Mouse (Mus musculus) liver, embryonic 14.5 days (tissue): ENCODE data around the gene Zfp513. TPM values are rescaled to one million over a fixed set of nuclear protein-coding genes. Genes with fewer than 3 reads are reported as not detected.
A peak's percentile ranks its signal among the peaks of the same experiment; 100 is the strongest.

Source experiments
- ATAC-seq: fragments of 200-750 bp; cut with Nextera tagmentation; 2 replicates; pipeline ENCODE4 v1.8.0; 2017; ENCODE audit warnings: moderate number of reproducible peaks, mild to moderate bottlenecking, moderate library complexity; ENCODE audit not compliant: insufficient read depth
- DNase-seq, 3 experiments: peaks; one replicate each; pipeline ENCODE4 v3.0.0-alpha.2; 2012 to 2013; ENCODE audit warnings: low read depth in 3 of 3, low spot score in 3 of 3
- H3K27ac ChIP-seq: fragments of 300-500 bp; sonication (generic); 2 replicates; pipeline ENCODE4 v1.5.1; 2014; ENCODE audit warnings: moderate library complexity, mild to moderate bottlenecking, control low read depth, inconsistent platforms
- H3K27me3 ChIP-seq: fragments of 300-500 bp; sonication (generic); 2 replicates; pipeline ENCODE4 v1.6.1; 2014; ENCODE audit warnings: mild to moderate bottlenecking, low read length, moderate library complexity; ENCODE audit not compliant: control insufficient read depth, insufficient read depth
- H3K36me3 ChIP-seq: fragments of 300-500 bp; sonication (generic); replicated peaks from 2 replicates; pipeline ENCODE4 v1.6.1; 2014; ENCODE audit warnings: low read depth; ENCODE audit not compliant: control insufficient read depth, insufficient read depth
- H3K4me1 ChIP-seq, 2 experiments: fragments of 200-500 bp in 1 of 2; fragments of 300-500 bp in 1 of 2; sonication (generic) in 1 of 2; replicated peaks; 2 replicates each; pipeline ENCODE4 v1.6.1; 2012 to 2014; ENCODE audit warnings: antibody characterized with exemption in 1 of 2, inconsistent platforms in 1 of 2, low read length in 1 of 2; ENCODE audit not compliant: control insufficient read depth in 2 of 2, insufficient read depth in 2 of 2
- H3K4me2 ChIP-seq: fragments of 300-500 bp; sonication (generic); 2 replicates; pipeline ENCODE4 v1.6.1; 2014; ENCODE audit warnings: low read depth, mild to moderate bottlenecking, control low read depth, moderate library complexity
- H3K4me3 ChIP-seq, 2 experiments: fragments of 200-500 bp in 1 of 2; fragments of 300-500 bp in 1 of 2; sonication (generic) in 1 of 2; 2 replicates each; pipeline ENCODE4 v1.5.1; 2012 to 2014; ENCODE audit warnings: low read depth in 2 of 2, low read length in 2 of 2, mild to moderate bottlenecking in 2 of 2, control low read depth in 1 of 2, inconsistent platforms in 1 of 2, moderate library complexity in 1 of 2; ENCODE audit not compliant: insufficient read depth in 1 of 2
- H3K9ac ChIP-seq: fragments of 300-500 bp; sonication (generic); replicated peaks from 2 replicates; pipeline ENCODE4 v1.6.1; 2014; ENCODE audit warnings: mild to moderate bottlenecking, control low read depth, moderate library complexity
- H3K9me3 ChIP-seq: fragments of 300-500 bp; sonication (generic); 2 replicates; pipeline ENCODE4 v1.6.1; 2016; ENCODE audit warnings: low read length, mixed read lengths; ENCODE audit not compliant: control insufficient read depth
- CTCF ChIP-seq: IDR thresholded peaks from 2 replicates; pipeline ENCODE4 v1.5.1; 2016; ENCODE audit warnings: antibody characterized with exemption, low read depth, control low read depth
- EP300 ChIP-seq: IDR thresholded peaks from 2 replicates; pipeline ENCODE4 v1.6.1; 2016; ENCODE audit warnings: antibody characterized with exemption, low read depth
- WGBS: fragments of 180-500 bp; shearing (Covaris S2); extraction: QIAGEN DNeasy Blood & Tissue Kit; methylation state at CpG from one replicate; pipeline ENCODE4 v1.1.7; 2014; ENCODE audit not compliant: insufficient replicate concordance; 5-methylcytosine and 5-hydroxymethylcytosine counted together
- polyA plus RNA-seq, 2 experiments: library from polyadenylated mRNA; depleted of rRNA in 1 of 2; stranded (reverse) in 1 of 2; unstranded in 1 of 2; fragments of >200 nt; fragmentation: Nextera tagmentation in 1 of 2; extraction: Ambion mirVana in 1 of 2; gene quantifications; 2 replicates each; pipeline versions ENCODE4 v1.2.1 to v1.2.3; 2012 to 2014

Gene Zfp513
- polyA plus RNA-seq, 2 experiments, result 0.80 to 8.8 TPM

DNA sequence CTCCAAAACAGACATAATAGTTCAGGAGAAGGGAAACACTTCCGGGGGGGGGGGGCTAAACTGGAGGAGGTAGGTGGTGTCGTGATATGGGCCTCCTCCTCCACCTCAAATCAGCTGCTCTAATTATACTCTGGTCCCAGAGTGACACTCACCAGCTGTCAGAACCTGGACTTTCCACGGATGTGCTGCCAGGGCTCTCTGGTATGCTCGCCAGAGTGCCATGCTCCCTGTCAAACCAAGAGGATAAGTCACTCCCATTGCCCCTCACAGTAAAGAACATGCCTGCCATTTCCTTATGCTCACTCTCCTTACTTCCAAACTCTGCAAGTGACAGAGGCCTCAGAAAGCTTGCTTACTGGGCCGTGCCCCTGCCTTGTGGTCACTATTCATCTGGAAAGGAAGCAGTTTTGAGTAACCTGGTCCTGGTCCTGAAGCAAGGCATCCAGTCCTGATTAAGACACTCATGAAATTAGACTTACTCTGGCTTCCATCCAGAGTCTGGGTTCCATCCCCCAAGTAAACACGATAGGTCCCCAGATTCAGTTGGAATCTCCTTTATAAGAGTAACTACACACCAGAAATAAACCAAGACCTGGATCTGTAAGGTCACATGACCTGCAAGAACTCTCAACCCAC is 48.5 kb downstream of the Zfp513 start:
- WGBS, result 31% methylated on average over 6 of the region's 6 CpGs
- H3K9me3 ChIP-seq, result no peaks in the 10 kb centered on the region
- H3K9ac ChIP-seq, result peak overlapping the region; percentile 55
- peaks cover 3 to 5% of the 10 kb centered on the region in 2 experiments; a peak in 3 of 4 replicates for H3K4me1 ChIP-seq
- DNase-seq (no peak), ATAC-seq (no peak; the same call in 1 of the 2 replicates)
- peak overlapping the region; percentile 79 for H3K4me2 ChIP-seq
- peak overlapping the region; percentile 61 to 68 for H3K4me3 ChIP-seq
- H3K27me3 ChIP-seq, result no peaks in the 10 kb centered on the region
- TF ChIP-seq EP300 (no peak), CTCF (no peak)
- H3K27ac ChIP-seq, result no peak overlapping the region; the same call in 1 of the 2 replicates
- peaks cover 20% of the 10 kb centered on the region for H3K36me3 ChIP-seq

DNA sequence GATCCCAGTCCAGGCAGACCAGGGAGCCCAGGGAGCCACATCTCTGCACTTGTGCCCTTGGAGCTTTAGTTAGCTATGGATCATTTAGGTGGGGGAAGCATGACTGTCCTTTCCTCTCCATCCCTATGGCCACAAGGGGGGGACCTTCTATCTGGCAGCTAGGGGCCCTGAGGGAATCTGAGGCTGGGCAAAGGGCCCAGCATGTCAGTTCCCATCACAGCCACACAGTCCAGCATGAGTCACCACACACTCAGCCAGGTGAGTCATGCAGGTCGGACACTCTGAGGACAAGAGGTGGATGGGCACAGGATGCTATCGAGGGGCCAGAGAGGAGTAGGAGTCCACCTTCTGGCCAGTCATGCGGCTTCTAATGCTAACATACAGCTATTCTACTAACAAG is 50.4 kb downstream of the Zfp513 start:
- H3K36me3 ChIP-seq, result peaks cover 1% of the 10 kb centered on the region
- no peak for ATAC-seq
- peaks cover 3 to 5% of the 10 kb centered on the region in 2 experiments; a peak in 3 of 4 replicates for H3K4me1 ChIP-seq
- DNase-seq, result no peak
- TF ChIP-seq CTCF (peak; percentile 32), EP300 (no peak)
- H3K27ac ChIP-seq, result no peak overlapping the region
- no peak overlapping the region for H3K4me2 ChIP-seq
- H3K27me3 ChIP-seq, result no peaks in the 10 kb centered on the region
- no peak overlapping the region for H3K4me3 ChIP-seq
- 86% methylated on average over 2 of the region's 3 CpGs for WGBS
- H3K9ac ChIP-seq, result no peak overlapping the region
- H3K9me3 ChIP-seq, result no peaks in the 10 kb centered on the region

DNA sequence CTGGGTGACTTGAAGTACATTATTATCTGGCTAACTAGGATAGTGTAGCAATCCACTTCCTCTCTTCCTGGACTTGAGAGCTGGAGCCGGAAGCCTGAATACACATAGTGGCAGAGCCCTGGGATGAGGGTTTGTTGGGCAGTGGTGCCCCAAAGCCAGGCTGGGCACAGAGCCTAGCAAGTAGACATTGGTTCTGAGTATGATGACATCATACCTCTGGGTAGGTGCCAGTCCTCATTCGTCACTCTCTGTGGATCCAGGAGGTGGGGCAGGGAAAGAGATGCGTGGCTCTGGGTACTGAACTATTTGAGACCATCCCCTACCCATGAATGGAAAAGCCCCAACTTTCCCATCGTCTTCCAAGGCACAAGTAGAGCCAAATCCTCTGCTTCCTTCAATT is 52.3 kb downstream of the Zfp513 start:
- TF ChIP-seq EP300, result no peak
- no peak for TF ChIP-seq CTCF
- DNase-seq (no peak), ATAC-seq (no peak)
- Histone ChIP-seq H3K9ac (no peak overlapping the region), H3K9me3 (no peaks in the 10 kb centered on the region), H3K36me3 (no peaks in the 10 kb centered on the region), H3K4me1 (peaks cover 3 to 5% of the 10 kb centered on the region in 2 experiments; a peak in 3 of 4 replicates), H3K27ac (no peak overlapping the region), H3K4me2 (no peak overlapping the region), H3K4me3 (no peak overlapping the region), H3K27me3 (no peaks in the 10 kb centered on the region)
- 78% methylated on average over 4 of the region's 4 CpGs for WGBS

Other genes with a start within 250 kb of the Zfp513 start
- gene Preb, start 241.9 kb downstream of the Zfp513 start, polyA plus RNA-seq (2012; rRNA removed), result 89.2 and 95.2 TPM in 2 replicates
- gene Preb, start 241.9 kb downstream of the Zfp513 start, polyA plus RNA-seq (2014; fragmentation: Nextera tagmentation; extraction: Ambion mirVana), result 53.8 and 59.6 TPM in 2 replicates
- 0.01 TPM in 2 replicates for gene Tcf23, start 233.6 kb downstream of the Zfp513 start, polyA plus RNA-seq (2012; rRNA removed)
- gene Tcf23, start 233.6 kb downstream of the Zfp513 start, polyA plus RNA-seq (2014; fragmentation: Nextera tagmentation; extraction: Ambion mirVana), result 0.09 TPM in 1 of 2 replicates, not detected in the other
- gene Atraid, start 154.0 kb downstream of the Zfp513 start, polyA plus RNA-seq (2012; rRNA removed), result 28.8 and 31.0 TPM in 2 replicates
- 50.4 and 53.2 TPM in 2 replicates for gene Atraid, start 154.0 kb downstream of the Zfp513 start, polyA plus RNA-seq (2014; fragmentation: Nextera tagmentation; extraction: Ambion mirVana)
- 4.2 and 5.2 TPM in 2 replicates for gene Slc5a6, start 153.4 kb downstream of the Zfp513 start, polyA plus RNA-seq (2012; rRNA removed)
- gene Slc5a6, start 153.4 kb downstream of the Zfp513 start, polyA plus RNA-seq (2014; fragmentation: Nextera tagmentation; extraction: Ambion mirVana), result 2.2 and 2.3 TPM in 2 replicates
- 18.2 and 20.4 TPM in 2 replicates for gene Cad, start 147.5 kb downstream of the Zfp513 start, polyA plus RNA-seq (2012; rRNA removed)
- 14.0 and 15.8 TPM in 2 replicates for gene Cad, start 147.5 kb downstream of the Zfp513 start, polyA plus RNA-seq (2014; fragmentation: Nextera tagmentation; extraction: Ambion mirVana)
- not detected in 2 replicates for gene Dnajc5g, start 96.0 kb downstream of the Zfp513 start, polyA plus RNA-seq (2012; rRNA removed)
- not detected in 2 replicates for gene Dnajc5g, start 96.0 kb downstream of the Zfp513 start, polyA plus RNA-seq (2014; fragmentation: Nextera tagmentation; extraction: Ambion mirVana)
- gene Slc30a3, start 94.1 kb downstream of the Zfp513 start, polyA plus RNA-seq (2012; rRNA removed), result 0.26 and 0.40 TPM in 2 replicates
- gene Slc30a3, start 94.1 kb downstream of the Zfp513 start, polyA plus RNA-seq (2014; fragmentation: Nextera tagmentation; extraction: Ambion mirVana), result 0.14 and 0.41 TPM in 2 replicates
- not detected in 2 replicates for gene Trim54, start 85.6 kb downstream of the Zfp513 start, polyA plus RNA-seq (2012; rRNA removed)
- not detected in 2 replicates for gene Trim54, start 85.6 kb downstream of the Zfp513 start, polyA plus RNA-seq (2014; fragmentation: Nextera tagmentation; extraction: Ambion mirVana)
- not detected in 2 replicates for gene Ucn, start 63.5 kb downstream of the Zfp513 start, polyA plus RNA-seq (2012; rRNA removed)
- gene Ucn, start 63.5 kb downstream of the Zfp513 start, polyA plus RNA-seq (2014; fragmentation: Nextera tagmentation; extraction: Ambion mirVana), result not detected in 2 replicates
- 16.9 and 18.9 TPM in 2 replicates for gene Mpv17, start 48.1 kb downstream of the Zfp513 start, polyA plus RNA-seq (2012; rRNA removed)
- 14.2 and 16.0 TPM in 2 replicates for gene Mpv17, start 48.1 kb downstream of the Zfp513 start, polyA plus RNA-seq (2014; fragmentation: Nextera tagmentation; extraction: Ambion mirVana)
- 0.90 and 0.92 TPM in 2 replicates for gene Gm29609, start 22.4 kb downstream of the Zfp513 start, polyA plus RNA-seq (2012; rRNA removed)
- 0.66 and 0.77 TPM in 2 replicates for gene Gm29609, start 22.4 kb downstream of the Zfp513 start, polyA plus RNA-seq (2014; fragmentation: Nextera tagmentation; extraction: Ambion mirVana)
- 31.2 and 31.3 TPM in 2 replicates for gene Gtf3c2, start 22.2 kb downstream of the Zfp513 start, polyA plus RNA-seq (2012; rRNA removed)
- gene Gtf3c2, start 22.2 kb downstream of the Zfp513 start, polyA plus RNA-seq (2014; fragmentation: Nextera tagmentation; extraction: Ambion mirVana), result 22.8 and 25.3 TPM in 2 replicates
- gene Snx17, start 9.1 kb downstream of the Zfp513 start, polyA plus RNA-seq (2012; rRNA removed), result 20.7 and 23.7 TPM in 2 replicates
- gene Snx17, start 9.1 kb downstream of the Zfp513 start, polyA plus RNA-seq (2014; fragmentation: Nextera tagmentation; extraction: Ambion mirVana), result 36.4 and 37.6 TPM in 2 replicates
- gene Eif2b4, start 8.9 kb downstream of the Zfp513 start, polyA plus RNA-seq (2012; rRNA removed), result 20.9 and 29.9 TPM in 2 replicates
- 43.6 and 46.1 TPM in 2 replicates for gene Eif2b4, start 8.9 kb downstream of the Zfp513 start, polyA plus RNA-seq (2014; fragmentation: Nextera tagmentation; extraction: Ambion mirVana)
- 76.0 and 115 TPM in 2 replicates for gene Ppm1g, start 18.4 kb upstream of the Zfp513 start, polyA plus RNA-seq (2012; rRNA removed)
- gene Ppm1g, start 18.4 kb upstream of the Zfp513 start, polyA plus RNA-seq (2014; fragmentation: Nextera tagmentation; extraction: Ambion mirVana), result 98.9 and 113 TPM in 2 replicates
- gene Nrbp1, start 38.6 kb upstream of the Zfp513 start, polyA plus RNA-seq (2012; rRNA removed), result 27.9 and 30.8 TPM in 2 replicates
- 39.4 and 43.4 TPM in 2 replicates for gene Nrbp1, start 38.6 kb upstream of the Zfp513 start, polyA plus RNA-seq (2014; fragmentation: Nextera tagmentation; extraction: Ambion mirVana)
- 0.07 TPM in 1 of 2 replicates, not detected in the other for gene Gm9970, start 38.9 kb upstream of the Zfp513 start, polyA plus RNA-seq (2012; rRNA removed)
- gene Gm9970, start 38.9 kb upstream of the Zfp513 start, polyA plus RNA-seq (2014; fragmentation: Nextera tagmentation; extraction: Ambion mirVana), result 0.19 TPM in 1 of 2 replicates, not detected in the other
- gene Krtcap3, start 49.4 kb upstream of the Zfp513 start, polyA plus RNA-seq (2012; rRNA removed), result 5.3 and 6.8 TPM in 2 replicates
- 3.5 and 3.9 TPM in 2 replicates for gene Krtcap3, start 49.4 kb upstream of the Zfp513 start, polyA plus RNA-seq (2014; fragmentation: Nextera tagmentation; extraction: Ambion mirVana)
- gene Ift172, start 88.8 kb upstream of the Zfp513 start, polyA plus RNA-seq (2012; rRNA removed), result 3.6 and 3.7 TPM in 2 replicates
- gene Ift172, start 88.8 kb upstream of the Zfp513 start, polyA plus RNA-seq (2014; fragmentation: Nextera tagmentation; extraction: Ambion mirVana), result 3.1 and 3.3 TPM in 2 replicates
- 4.7 and 5.6 TPM in 2 replicates for gene Fndc4, start 93.8 kb upstream of the Zfp513 start, polyA plus RNA-seq (2012; rRNA removed)
- gene Fndc4, start 93.8 kb upstream of the Zfp513 start, polyA plus RNA-seq (2014; fragmentation: Nextera tagmentation; extraction: Ambion mirVana), result 3.3 and 3.7 TPM in 2 replicates
- gene Gckr, start 95.1 kb upstream of the Zfp513 start, polyA plus RNA-seq (2012; rRNA removed), result 16.3 and 16.4 TPM in 2 replicates
- 13.3 and 16.0 TPM in 2 replicates for gene Gckr, start 95.1 kb upstream of the Zfp513 start, polyA plus RNA-seq (2014; fragmentation: Nextera tagmentation; extraction: Ambion mirVana)